Mouse (Mus musculus): ENCODE results near the gene Il17rd. TPM values are rescaled to one million over a fixed set of nuclear protein-coding genes. Genes with fewer than 3 reads are reported as not detected.

Il17rd gene
- polyA plus RNA-seq, 1 experiment from 2014 or later: 3.0 TPM

GRCm38 (mm10) chr14:27102720-27103119 is 64.0 kb downstream of the Il17rd start:
- ATAC-seq (ENCODE audit: insufficient read depth, low FRiP score, low read depth): peak; percentile 61
- 75% methylated on average over 6 of the region's 6 CpGs for WGBS

GRCm38 (mm10) chr14:27105731-27106457 is 67.2 kb downstream of the Il17rd start:
- peaks cover 8% of the 10 kb centered on the region; the same call in 1 of the 2 replicates for H3K4me1 ChIP-seq
- H3K27ac ChIP-seq: peak overlapping the region; percentile 68
- WGBS: 57% methylated on average over 12 of the region's 12 CpGs
- H3K4me3 ChIP-seq (replicated peaks): no peak overlapping the region
- no peak overlapping the region for H3K9ac ChIP-seq
- no peak for ATAC-seq (ENCODE audit: insufficient read depth, low FRiP score, low read depth)
- no peaks in the 10 kb centered on the region for H3K36me3 ChIP-seq
- no peaks in the 10 kb centered on the region for H3K27me3 ChIP-seq (replicated peaks)
- no peaks in the 10 kb centered on the region for H3K9me3 ChIP-seq
- H3K4me2 ChIP-seq: no peak overlapping the region

More at GRCm38 (mm10) chr14:27102720-27103119, 64.0 kb downstream of the Il17rd start:
- H3K9ac ChIP-seq: no peak overlapping the region
- H3K27ac ChIP-seq: peak overlapping the region; percentile 60
- no peaks in the 10 kb centered on the region for H3K9me3 ChIP-seq
- H3K4me3 ChIP-seq (replicated peaks): no peak overlapping the region
- H3K36me3 ChIP-seq: peaks cover 9% of the 10 kb centered on the region
- peaks cover 8% of the 10 kb centered on the region; the same call in 1 of the 2 replicates for H3K4me1 ChIP-seq
- H3K27me3 ChIP-seq (replicated peaks): no peaks in the 10 kb centered on the region
- H3K4me2 ChIP-seq: no peak overlapping the region

- peaks cover 8% of the 10 kb centered on the region; the same call in 1 of the 2 replicates for H3K4me1 ChIP-seq
- H3K27me3 ChIP-seq (replicated peaks): no peaks in the 10 kb centered on the region
- ATAC-seq (ENCODE audit: insufficient read depth, low FRiP score, low read depth): no peak
- H3K9me3 ChIP-seq: no peaks in the 10 kb centered on the region
- no peak overlapping the region for H3K4me3 ChIP-seq (replicated peaks)
- WGBS: 66% methylated on average over 6 of the region's 6 CpGs
- H3K9ac ChIP-seq: no peak overlapping the region
- no peak overlapping the region for H3K27ac ChIP-seq
- H3K36me3 ChIP-seq: no peaks in the 10 kb centered on the region
- no peak overlapping the region for H3K4me2 ChIP-seq
These were observed 70.2 kb downstream of the Il17rd start for GRCm38 (mm10) chr14:27108748-27109504.

GRCm38 (mm10) chr14:27114362-27115274 is 75.9 kb downstream of the Il17rd start, which contains the start of gene Arhgef3:
Gene Arhgef3 (plus strand): TSS chr14:27114899.
- WGBS: under 1% methylated on average over 58 of the region's 58 CpGs
- H3K9me3 ChIP-seq: no peaks in the 10 kb centered on the region
- peak; percentile 87 for ATAC-seq (ENCODE audit: insufficient read depth, low FRiP score, low read depth)
- peak within 1 kb of the TSS; percentile 60 for H3K4me3 ChIP-seq (replicated peaks)
- H3K4me2 ChIP-seq: peak within 1 kb of the TSS; percentile 93
- 0 out of 2 replicates have a peak, but pooled peaks cover 5% of the 10 kb centered on the region for H3K27me3 ChIP-seq (replicated peaks)
- no peaks in the 10 kb centered on the region for H3K36me3 ChIP-seq
- H3K27ac ChIP-seq: 0 out of 2 replicates have a peak within 1 kb of the TSS, but pooled peaks have one; percentile 6
- no peaks in the 10 kb centered on the region for H3K4me1 ChIP-seq
- H3K9ac ChIP-seq: peak within 1 kb of the TSS; percentile 37; the same call in 1 of the 2 replicates

GRCm38 (mm10) chr14:27115275-27115660 is 76.5 kb downstream of the Il17rd start:
- Histone ChIP-seq H3K9ac (0 out of 2 replicates have a peak overlapping the region, but pooled peaks have one; percentile 37), H3K36me3 (no peaks in the 10 kb centered on the region), H3K27me3 (replicated peaks) (0 out of 2 replicates have a peak, but pooled peaks cover 5% of the 10 kb centered on the region), H3K27ac (no peak overlapping the region), H3K4me3 (replicated peaks) (peak overlapping the region; percentile 60), H3K9me3 (no peaks in the 10 kb centered on the region), H3K4me2 (peak overlapping the region; percentile 93), H3K4me1 (no peaks in the 10 kb centered on the region)
- ATAC-seq (ENCODE audit: insufficient read depth, low FRiP score, low read depth): no peak
- 16% methylated on average over 11 of the region's 11 CpGs for WGBS

GRCm38 (mm10) chr14:27115991-27116390 is 77.2 kb downstream of the Il17rd start:
- H3K4me3 ChIP-seq (replicated peaks): no peak overlapping the region
- H3K27me3 ChIP-seq (replicated peaks): 0 out of 2 replicates have a peak, but pooled peaks cover 5% of the 10 kb centered on the region
- no peaks in the 10 kb centered on the region for H3K4me1 ChIP-seq
- H3K36me3 ChIP-seq: no peaks in the 10 kb centered on the region
- H3K9me3 ChIP-seq: no peaks in the 10 kb centered on the region
- peak overlapping the region; percentile 93; the same call in 1 of the 2 replicates for H3K4me2 ChIP-seq
- 65% methylated on average over 6 of the region's 6 CpGs for WGBS
- no peak overlapping the region for H3K27ac ChIP-seq
- no peak overlapping the region for H3K9ac ChIP-seq
- no peak for ATAC-seq (ENCODE audit: insufficient read depth, low FRiP score, low read depth)

- WGBS: 75% methylated on average over 4 of the region's 4 CpGs
- Histone ChIP-seq H3K9ac (no peak overlapping the region), H3K9me3 (no peaks in the 10 kb centered on the region)
These were observed 77.9 kb downstream of the Il17rd start for GRCm38 (mm10) chr14:27116577-27117165.

GRCm38 (mm10) chr14:27118546-27118945 is 79.8 kb downstream of the Il17rd start:
- no peaks in the 10 kb centered on the region for H3K4me1 ChIP-seq
- H3K9ac ChIP-seq: no peak overlapping the region
- H3K27ac ChIP-seq: no peak overlapping the region
- WGBS: 80% methylated on average over 5 of the region's 5 CpGs
- no peak overlapping the region for H3K4me2 ChIP-seq
- no peaks in the 10 kb centered on the region for H3K36me3 ChIP-seq
- H3K9me3 ChIP-seq: no peaks in the 10 kb centered on the region
- ATAC-seq (ENCODE audit: insufficient read depth, low FRiP score, low read depth): no peak
- H3K27me3 ChIP-seq (replicated peaks): 0 out of 2 replicates have a peak, but pooled peaks cover 5% of the 10 kb centered on the region
- no peak overlapping the region for H3K4me3 ChIP-seq (replicated peaks)

More at GRCm38 (mm10) chr14:27116577-27117165, 77.9 kb downstream of the Il17rd start:
- 0 out of 2 replicates have a peak, but pooled peaks cover 5% of the 10 kb centered on the region for H3K27me3 ChIP-seq (replicated peaks)
- no peak for ATAC-seq (ENCODE audit: insufficient read depth, low FRiP score, low read depth)
- H3K4me2 ChIP-seq: no peak overlapping the region
- H3K4me3 ChIP-seq (replicated peaks): no peak overlapping the region
- H3K27ac ChIP-seq: no peak overlapping the region
- no peaks in the 10 kb centered on the region for H3K4me1 ChIP-seq
- H3K36me3 ChIP-seq: no peaks in the 10 kb centered on the region

GRCm38 (mm10) chr14:27122646-27123045 is 83.9 kb downstream of the Il17rd start:
- 69% methylated on average over 3 of the region's 3 CpGs for whole genome bisulfite sequencing
- no peak; the same call in 1 of the 2 replicates for ATAC-seq (ENCODE audit: insufficient read depth, low FRiP score, low read depth)
- no peaks in the 10 kb centered on the region for H3K9me3 ChIP-seq
- no peak overlapping the region for H3K9ac ChIP-seq
- no peak overlapping the region for H3K27ac ChIP-seq
- H3K4me3 ChIP-seq (replicated peaks): no peak overlapping the region
- H3K4me1 ChIP-seq: no peaks in the 10 kb centered on the region
- no peaks in the 10 kb centered on the region for H3K27me3 ChIP-seq (replicated peaks)
- H3K36me3 ChIP-seq: no peaks in the 10 kb centered on the region
- no peak overlapping the region for H3K4me2 ChIP-seq

GRCm38 (mm10) chr14:27123543-27123942 is 84.8 kb downstream of the Il17rd start:
- H3K4me2 ChIP-seq: no peak overlapping the region
- ATAC-seq (ENCODE audit: insufficient read depth, low FRiP score, low read depth): no peak
- no peaks in the 10 kb centered on the region for H3K36me3 ChIP-seq
- WGBS: 45% methylated on average over 8 of the region's 8 CpGs
- no peaks in the 10 kb centered on the region for H3K27me3 ChIP-seq (replicated peaks)
- H3K4me3 ChIP-seq (replicated peaks): no peak overlapping the region
- no peaks in the 10 kb centered on the region for H3K4me1 ChIP-seq
- H3K9me3 ChIP-seq: no peaks in the 10 kb centered on the region
- no peak overlapping the region for H3K9ac ChIP-seq
- no peak overlapping the region for H3K27ac ChIP-seq

GRCm38 (mm10) chr14:27130031-27130430 is 91.3 kb downstream of the Il17rd start:
- Histone ChIP-seq H3K9ac (no peak overlapping the region), H3K4me3 (replicated peaks) (no peak overlapping the region), H3K4me2 (no peak overlapping the region), H3K4me1 (no peaks in the 10 kb centered on the region), H3K9me3 (no peaks in the 10 kb centered on the region), H3K27me3 (replicated peaks) (no peaks in the 10 kb centered on the region), H3K36me3 (no peaks in the 10 kb centered on the region), H3K27ac (no peak overlapping the region)
- WGBS: 91% methylated on average over 3 of the region's 3 CpGs
- no peak for ATAC-seq (ENCODE audit: insufficient read depth, low FRiP score, low read depth)
